Mouse (Mus musculus): ENCODE measurements at regions not wholly inside any gene's neighbourhood (a gene's known extent, or its start where the extent isn't known, plus 50 kb on each side); places are given as distances from the start of the nearest gene placed in this dataset.
"Not testable (repeated sequence)": the region's sequence is repeated elsewhere in the genome, so short reads cannot be mapped to it uniquely, and the experiment has no call there.

- TF ChIP-seq ELF1 (IDR thresholded peaks at IDR 0.05; ENCODE audit: low read depth, low read length) (0 out of 2 replicates have a peak, but pooled peaks have one; percentile 23), NELFE (IDR thresholded peaks at IDR 0.05; ENCODE audit: low read depth, low read length) (no peak), KAT2A (conservative IDR thresholded peaks at IDR 0.05; ENCODE audit: low read depth, low read length) (no peak), EP300 (IDR thresholded peaks at IDR 0.05; ENCODE audit: low read depth in 1 of 2, low read length in 2 of 2) (peak; percentile 43 to 44; a peak in 3 of 4 replicates), POLR2A (IDR thresholded peaks at IDR 0.05; ENCODE audit: control insufficient read depth in 1 of 2, insufficient read depth in 1 of 2, low read depth in 1 of 2, low read length in 2 of 2, poor library complexity in 1 of 2) (no peak)
Observed at GRCm38 (mm10) chr8:126814427-126814826, 131.2 kb downstream of the Tomm20 start (continued).

GRCm38 (mm10) chr8:126813621-126814020 lies 132.0 kb downstream of the Tomm20 start:
- H3K4me3 ChIP-seq (ENCODE audit: control insufficient read depth in 1 of 2, insufficient read depth in 1 of 2, low read depth in 2 of 2, low read length in 2 of 2), result no peak overlapping the region
- H3K79me2 ChIP-seq (ENCODE audit: control insufficient read depth, insufficient read depth, low read length, poor library complexity), result no peaks in the 10 kb centered on the region
- no peak overlapping the region for H3K9ac ChIP-seq (ENCODE audit: control insufficient read depth, low read depth, low read length, poor library complexity, severe bottlenecking)
- peak overlapping the region; percentile 100; the same call in 1 of the 2 replicates for H3K27ac ChIP-seq (ENCODE audit: control insufficient read depth, low read depth, low read length)
- DNase-seq (ENCODE audit: low read depth, low spot score), result peak; percentile 63
- H3K36me3 ChIP-seq (ENCODE audit: control insufficient read depth in 1 of 2, insufficient read depth in 2 of 2, low read length in 2 of 2), result peaks cover 0 to 34% of the 10 kb centered on the region in 2 experiments; a peak in 2 of 4 replicates
- H3K27me3 ChIP-seq (ENCODE audit: control insufficient read depth in 1 of 2, insufficient read depth in 2 of 2, low read length in 2 of 2), result peaks cover under 1 to 3% of the 10 kb centered on the region in 2 experiments; a peak in 2 of 4 replicates
- peaks cover 26 to 38% of the 10 kb centered on the region in 2 experiments for H3K4me1 ChIP-seq (ENCODE audit: control insufficient read depth in 1 of 2, insufficient read depth in 2 of 2, low read length in 2 of 2)
- peak; percentile 53; the same call in 1 of the 2 replicates for TF ChIP-seq ZC3H11A (IDR thresholded peaks at IDR 0.05; ENCODE audit: low read depth, low read length)
- 0 out of 2 replicates have a peak, but pooled peaks have one; percentile 24 for TF ChIP-seq HCFC1 (IDR thresholded peaks at IDR 0.05; ENCODE audit: low read depth, low read length)
- TF ChIP-seq RAD21 (IDR thresholded peaks at IDR 0.05; ENCODE audit: low read depth, low read length), result peak; percentile 74
- TF ChIP-seq SMC3 (IDR thresholded peaks at IDR 0.05; ENCODE audit: low read depth, low read length), result peak; percentile 63
- TF ChIP-seq CTCF (IDR thresholded peaks at IDR 0.05 in 2 of 3, conservative IDR thresholded peaks at IDR 0.05 in 1 of 3; ENCODE audit: control insufficient read depth in 1 of 3, insufficient read depth in 1 of 3, low read depth in 2 of 3, low read length in 3 of 3, poor library complexity in 1 of 3, severe bottlenecking in 1 of 3), result peak; percentile 67 to 71 (median 67)
- no peak for TF ChIP-seq MYB (IDR thresholded peaks at IDR 0.05; ENCODE audit: low read depth, low read length)
- no peak for TF ChIP-seq NRF1 (IDR thresholded peaks at IDR 0.05; ENCODE audit: insufficient read depth, low read depth, low read length, poor library complexity, severe bottlenecking)
- no peak for TF ChIP-seq GABPA (IDR thresholded peaks at IDR 0.05; ENCODE audit: low read depth, low read length)
- no peaks in the 10 kb centered on the region for H3K9me3 ChIP-seq (replicated peaks; ENCODE audit: insufficient read depth, low read length)

- H3K27ac ChIP-seq (ENCODE audit: control insufficient read depth, low read depth, low read length), result no peak overlapping the region
- peaks cover 2 to 4% of the 10 kb centered on the region in 2 experiments; a peak in 2 of 4 replicates for H3K27me3 ChIP-seq (ENCODE audit: control insufficient read depth in 1 of 2, insufficient read depth in 2 of 2, low read length in 2 of 2)
- no peak overlapping the region for H3K9ac ChIP-seq (ENCODE audit: control insufficient read depth, low read depth, low read length, poor library complexity, severe bottlenecking)
Observed at GRCm38 (mm10) chr8:126812777-126813176, 132.9 kb downstream of the Tomm20 start.

GRCm38 (mm10) chr8:126811358-126811757 lies 134.3 kb downstream of the Tomm20 start:
- H3K9ac ChIP-seq (ENCODE audit: control insufficient read depth, low read depth, low read length, poor library complexity, severe bottlenecking); H3K27me3 ChIP-seq (ENCODE audit: control insufficient read depth in 1 of 2, insufficient read depth in 2 of 2, low read length in 2 of 2); H3K79me2 ChIP-seq (ENCODE audit: control insufficient read depth, insufficient read depth, low read length, poor library complexity); DNase-seq (ENCODE audit: low read depth, low spot score); H3K9me3 ChIP-seq (replicated peaks; ENCODE audit: insufficient read depth, low read length); H3K27ac ChIP-seq (ENCODE audit: control insufficient read depth, low read depth, low read length); H3K4me3 ChIP-seq (ENCODE audit: control insufficient read depth in 1 of 2, insufficient read depth in 1 of 2, low read depth in 2 of 2, low read length in 2 of 2): not testable (repeated sequence)
- H3K4me1 ChIP-seq (ENCODE audit: control insufficient read depth in 1 of 2, insufficient read depth in 2 of 2, low read length in 2 of 2), result peaks cover 16 to 27% of the 10 kb centered on the region in 2 experiments
- H3K36me3 ChIP-seq (ENCODE audit: control insufficient read depth in 1 of 2, insufficient read depth in 2 of 2, low read length in 2 of 2), result peaks cover 0 to 22% of the 10 kb centered on the region in 2 experiments; a peak in 2 of 4 replicates

More at GRCm38 (mm10) chr8:126812777-126813176, 132.9 kb downstream of the Tomm20 start:
- H3K79me2 ChIP-seq (ENCODE audit: control insufficient read depth, insufficient read depth, low read length, poor library complexity), result no peaks in the 10 kb centered on the region
- peaks cover 26 to 37% of the 10 kb centered on the region in 2 experiments for H3K4me1 ChIP-seq (ENCODE audit: control insufficient read depth in 1 of 2, insufficient read depth in 2 of 2, low read length in 2 of 2)
- peak; percentile 57 for DNase-seq (ENCODE audit: low read depth, low spot score)
- TF ChIP-seq SMC3 (IDR thresholded peaks at IDR 0.05; ENCODE audit: low read depth, low read length) (peak; percentile 20), CTCF (IDR thresholded peaks at IDR 0.05 in 2 of 3, conservative IDR thresholded peaks at IDR 0.05 in 1 of 3; ENCODE audit: control insufficient read depth in 1 of 3, insufficient read depth in 1 of 3, low read depth in 2 of 3, low read length in 3 of 3, poor library complexity in 1 of 3, severe bottlenecking in 1 of 3) (peak; percentile 31 to 52 (median 39)), MAX (IDR thresholded peaks at IDR 0.05; ENCODE audit: low read length) (no peak)
- peaks cover 0 to 33% of the 10 kb centered on the region in 2 experiments; a peak in 2 of 4 replicates for H3K36me3 ChIP-seq (ENCODE audit: control insufficient read depth in 1 of 2, insufficient read depth in 2 of 2, low read length in 2 of 2)
- H3K9me3 ChIP-seq (replicated peaks; ENCODE audit: insufficient read depth, low read length), result no peaks in the 10 kb centered on the region
- H3K4me3 ChIP-seq (ENCODE audit: control insufficient read depth in 1 of 2, insufficient read depth in 1 of 2, low read depth in 2 of 2, low read length in 2 of 2), result no peak overlapping the region
